Mouse (Mus musculus) telencephalon, adult 2 months (tissue): Measurements from ENCODE around the gene Adamts20.
"Not testable (repeated sequence)": the region's sequence is repeated elsewhere in the genome, so short reads cannot be mapped to it uniquely, and the experiment has no call there.

ENCODE experiments used
- DNase-seq: peaks from one replicate; pipeline ENCODE4 v3.0.0-alpha.2; 2011; ENCODE audit warnings: low read depth, low spot score

Gene Adamts20

DNA sequence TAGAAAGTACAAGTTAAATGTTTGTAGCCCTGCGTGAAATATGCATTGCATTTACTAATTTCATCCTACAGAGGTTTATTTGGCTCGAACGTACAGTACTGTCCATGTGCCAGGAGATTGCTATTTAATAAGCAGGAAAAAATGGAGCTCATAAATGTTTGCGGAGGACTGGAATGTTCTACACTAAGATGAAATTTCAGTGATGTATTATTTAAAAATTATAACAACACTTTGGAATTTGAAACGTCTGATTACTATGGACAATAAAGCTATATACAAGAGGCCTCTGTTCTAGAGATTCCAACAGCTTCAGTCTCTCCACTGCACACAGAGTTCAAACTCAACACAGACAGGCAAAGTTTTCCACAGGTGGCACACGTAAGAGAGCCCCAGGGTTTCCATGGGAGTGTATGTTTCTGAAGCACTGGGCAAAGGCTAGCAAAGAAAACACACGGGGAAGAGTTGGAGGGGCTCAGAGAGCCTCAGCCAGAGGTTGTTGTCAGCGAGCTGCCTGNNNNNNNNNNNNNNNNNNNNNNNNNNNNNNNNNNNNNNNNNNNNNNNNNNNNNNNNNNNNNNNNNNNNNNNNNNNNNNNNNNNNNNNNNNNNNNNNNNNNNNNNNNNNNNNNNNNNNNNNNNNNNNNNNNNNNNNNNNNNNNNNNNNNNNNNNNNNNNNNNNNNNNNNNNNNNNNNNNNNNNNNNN lies 20.6 kb downstream of the Adamts20 start:
- DNase-seq = no peak

DNA sequence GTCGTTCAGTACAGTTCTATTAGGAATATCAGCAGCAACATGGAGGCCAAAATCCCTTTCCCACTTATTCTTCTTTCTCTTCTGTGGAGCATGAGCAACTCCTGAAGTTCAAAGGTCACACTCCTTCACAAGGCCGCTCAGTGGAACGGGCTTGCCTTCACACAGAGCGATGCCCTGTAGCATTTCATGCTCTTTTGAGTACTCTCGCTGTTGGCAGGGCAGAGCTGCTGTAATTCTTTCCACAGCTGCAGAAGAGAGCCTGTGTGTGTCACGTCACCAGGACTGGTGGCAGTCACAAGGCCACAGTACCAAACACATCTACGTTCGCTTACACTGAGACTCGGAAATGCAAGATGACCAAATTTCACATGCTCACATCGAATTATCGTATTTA lies 21.2 kb downstream of the Adamts20 start:
- DNase-seq = no peak

DNA sequence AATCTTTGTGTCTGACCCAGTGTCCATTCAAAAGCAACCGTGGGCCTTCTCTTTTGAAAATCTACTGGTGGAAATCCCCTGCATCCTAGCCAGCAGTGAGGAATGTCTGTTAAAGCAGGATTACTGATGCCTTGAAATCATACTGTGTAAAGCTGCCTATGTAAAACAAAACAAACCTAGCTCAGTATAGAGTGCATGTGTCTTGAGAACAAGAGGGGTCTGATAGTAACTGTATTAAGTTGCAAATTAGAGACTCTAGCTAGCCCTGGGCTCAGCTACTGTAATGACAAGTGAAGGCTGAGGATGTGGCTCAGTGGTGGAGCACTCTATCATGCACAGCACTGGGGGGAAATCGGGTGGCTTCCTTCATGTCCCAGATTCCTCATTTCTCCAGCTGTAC lies 22.2 kb downstream of the Adamts20 start:
- DNase-seq = no peak

DNA sequence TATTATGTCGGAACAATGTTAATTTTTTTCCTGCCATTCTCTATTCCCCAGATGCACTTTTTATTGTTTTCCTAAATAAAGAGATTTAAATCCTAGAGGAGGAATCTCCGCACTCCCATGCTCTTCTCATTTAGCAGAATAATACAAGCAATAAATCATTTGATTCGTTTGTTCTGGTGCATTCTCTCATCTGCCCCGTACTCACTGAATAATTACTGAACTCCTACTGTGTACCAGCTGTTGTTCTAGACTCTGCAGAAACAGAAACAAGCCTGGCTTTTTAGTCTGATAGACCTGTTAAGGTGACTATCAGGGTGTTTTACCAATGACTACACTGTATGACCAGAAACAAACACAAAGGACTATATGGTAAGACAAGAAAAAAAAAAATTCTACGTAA lies 29.7 kb downstream of the Adamts20 start:
- DNase-seq = no peak

DNA sequence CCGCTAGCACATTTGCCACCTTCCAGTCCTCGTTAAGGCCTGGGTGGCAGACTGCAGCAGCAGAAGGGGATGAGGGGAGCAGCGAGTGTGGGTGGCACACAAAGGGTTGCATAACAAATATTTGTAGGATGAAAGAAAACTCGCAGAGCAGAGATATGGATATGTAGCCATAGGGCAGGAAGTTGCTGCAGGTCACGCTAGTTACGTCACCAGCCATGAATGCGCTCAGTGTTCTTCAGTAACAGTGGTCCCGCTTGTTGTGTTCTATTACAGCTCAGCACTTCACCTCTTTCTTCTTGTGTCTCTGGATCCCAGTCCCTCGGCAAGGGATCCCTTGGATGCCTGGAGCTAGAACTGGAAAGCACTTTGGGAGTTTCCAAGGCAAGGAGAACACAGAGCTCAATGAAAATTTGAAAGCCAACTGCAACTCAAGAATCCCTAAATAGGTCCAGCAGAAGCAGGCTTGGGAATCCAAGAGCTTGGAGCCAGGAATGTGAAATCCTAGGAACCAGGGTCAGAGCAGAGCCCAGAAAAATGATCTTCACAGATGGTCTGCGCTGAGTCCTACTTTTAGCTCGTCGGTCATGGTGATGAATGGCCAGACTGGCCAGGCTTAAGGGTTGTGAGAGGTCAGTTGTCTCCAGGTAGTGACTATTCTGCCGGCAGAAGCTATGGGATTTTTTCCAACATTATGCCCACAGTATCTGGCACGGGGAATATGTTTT lies 34.4 kb downstream of the Adamts20 start:
- no peak for DNase-seq

DNA sequence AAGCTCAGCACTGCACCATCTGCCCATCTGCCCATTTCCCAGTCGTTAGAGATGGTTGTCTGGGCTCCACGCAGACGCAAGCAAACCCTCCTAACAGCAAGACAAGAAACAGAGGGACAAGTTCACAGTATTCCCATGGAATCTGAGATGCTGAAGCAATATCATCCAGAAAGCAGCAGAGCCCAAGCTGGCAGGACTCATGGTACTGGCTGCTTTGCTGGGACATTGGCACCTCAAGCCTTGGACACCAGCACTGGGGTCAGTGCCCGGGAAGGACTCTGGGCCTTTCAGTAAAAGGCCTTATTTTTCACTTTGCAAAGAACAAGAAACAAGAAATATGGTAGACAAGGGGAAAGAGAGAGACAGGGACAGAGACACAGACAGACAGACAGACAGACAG lies 36.5 kb downstream of the Adamts20 start:
- no peak for DNase-seq

DNA sequence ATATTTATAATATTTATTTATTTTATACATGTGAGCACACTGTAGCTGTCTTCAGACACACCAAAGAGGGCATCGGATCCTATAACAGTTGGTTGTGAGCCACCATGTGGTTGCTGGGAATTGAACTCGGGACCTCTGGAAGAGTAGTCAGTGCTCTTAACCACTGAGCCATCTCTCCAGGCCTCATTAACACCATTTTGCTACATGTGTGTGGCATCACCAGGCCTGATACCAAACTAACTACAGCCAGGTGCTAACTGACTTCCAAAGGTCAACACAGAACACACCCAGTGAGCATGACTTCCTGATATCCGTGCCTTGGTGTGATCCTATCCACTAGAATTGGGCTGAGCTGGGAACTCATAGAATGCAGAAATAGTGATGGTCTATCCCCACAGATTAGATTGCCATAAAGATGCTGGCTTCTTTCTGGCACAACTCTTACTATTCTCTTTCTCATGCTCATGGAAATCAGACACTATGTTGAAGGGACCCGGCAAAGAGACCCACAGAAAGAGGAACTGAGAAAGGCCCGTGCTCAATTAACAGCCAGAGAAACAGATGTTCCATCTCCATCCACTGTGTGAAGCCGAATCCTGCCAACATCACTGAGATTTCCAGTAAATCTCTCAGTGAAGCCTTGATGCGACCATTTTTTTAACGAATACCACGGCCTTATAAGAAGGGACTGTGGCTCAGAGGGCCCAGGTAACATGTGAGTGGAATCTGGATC lies 37.6 kb downstream of the Adamts20 start:
- no peak for DNase-seq

DNA sequence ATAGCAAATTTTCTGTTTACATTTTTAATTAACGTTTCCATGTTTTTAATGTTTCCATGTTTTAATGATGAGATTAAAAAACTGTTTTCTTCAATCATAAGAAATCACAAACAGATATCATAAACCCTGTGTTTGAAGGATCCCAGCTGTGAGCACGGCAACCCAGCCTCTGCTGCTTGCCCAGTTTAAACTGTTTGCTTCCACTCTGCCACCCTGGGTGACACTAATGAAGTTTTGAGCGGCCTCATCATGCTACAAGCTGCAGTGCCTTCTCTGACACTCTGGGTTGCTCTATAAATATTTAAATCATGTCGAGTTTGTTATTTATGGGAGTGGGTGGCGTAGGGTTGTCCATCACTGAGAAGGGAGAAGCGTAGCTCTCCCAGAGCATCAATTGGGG lies 44.7 kb downstream of the Adamts20 start:
- DNase-seq = no peak

DNA sequence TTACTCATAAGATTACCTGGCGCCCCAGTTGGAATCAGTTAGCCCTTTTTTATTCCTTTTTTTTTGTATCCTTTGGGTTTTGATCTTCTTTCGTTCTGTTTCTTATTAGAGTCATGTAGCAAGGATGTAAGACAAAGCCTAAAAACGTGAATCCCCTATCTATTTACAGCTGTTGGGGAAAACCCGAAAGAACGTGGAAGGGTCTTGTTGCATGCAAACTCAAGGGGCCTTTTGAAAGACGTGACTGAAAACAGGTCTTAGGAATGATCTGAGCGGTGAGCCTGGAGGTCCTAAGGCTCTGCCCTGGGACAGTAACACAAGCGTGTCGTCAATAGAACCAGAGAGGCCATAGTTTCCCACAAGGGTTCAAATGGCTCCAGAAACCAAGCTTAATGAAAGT lies 46.1 kb downstream of the Adamts20 start:
- no peak for DNase-seq

DNA sequence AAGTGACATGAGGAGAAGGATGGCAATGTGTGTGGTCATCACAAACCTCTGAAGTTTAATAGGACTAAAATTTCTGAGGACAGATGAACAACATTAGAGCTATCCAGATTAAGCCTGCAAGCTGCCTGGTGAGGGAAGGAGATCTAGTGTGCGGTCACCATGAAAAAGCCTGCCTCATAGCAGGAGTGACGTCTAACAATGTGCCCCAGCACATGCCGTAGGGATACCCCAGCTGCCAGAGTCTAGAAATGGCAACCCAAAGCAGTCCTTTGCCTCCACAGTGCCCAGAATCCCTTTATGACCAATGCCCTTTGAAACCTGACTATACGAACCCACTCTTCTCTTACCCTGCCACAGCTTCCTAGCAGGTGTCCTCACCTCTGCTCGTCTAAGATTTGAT lies 46.8 kb downstream of the Adamts20 start:
- DNase-seq = no peak

DNA sequence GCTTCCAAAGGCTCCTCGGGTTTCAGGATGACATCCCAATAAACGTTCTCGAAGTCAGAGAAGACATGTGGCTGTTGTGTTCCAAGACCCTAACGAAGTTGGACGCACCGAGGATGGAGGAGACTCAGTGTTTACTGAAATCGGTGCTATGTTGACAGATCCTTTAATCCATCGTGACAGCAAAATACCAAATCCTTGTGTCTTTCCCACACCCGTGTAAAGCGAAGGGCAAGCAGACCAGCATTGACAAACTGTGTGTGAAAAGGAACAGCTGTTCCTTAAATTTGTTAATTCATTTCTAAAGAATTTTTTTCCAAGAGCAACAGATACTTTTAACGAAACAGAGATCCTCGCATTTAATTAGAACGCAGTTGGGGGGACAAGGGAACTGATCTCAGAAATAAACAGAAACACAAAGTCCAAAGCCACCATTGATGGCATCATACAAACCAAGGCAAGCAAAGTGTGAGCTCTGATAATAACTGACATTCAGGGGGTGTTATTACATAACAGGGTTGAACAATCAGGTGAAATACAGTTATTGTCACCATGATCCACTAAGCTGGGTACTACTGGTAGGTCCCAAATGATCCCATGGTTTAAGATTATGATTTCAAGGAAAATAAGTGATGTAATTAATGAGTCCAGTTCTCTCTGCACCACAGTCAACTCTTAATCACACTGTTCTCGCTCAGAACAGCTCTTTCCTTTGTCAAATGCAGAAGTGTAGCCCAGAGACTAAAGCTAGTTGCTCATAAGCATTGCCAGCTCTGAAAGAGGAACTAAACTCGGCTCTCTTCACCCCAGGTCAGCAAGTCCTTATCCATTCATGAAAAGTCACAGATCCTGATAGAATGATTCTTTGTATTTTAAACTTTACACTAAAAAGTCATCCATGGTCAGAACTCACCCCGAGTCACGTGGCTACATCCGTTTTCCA lies 47.7 kb downstream of the Adamts20 start:
- DNase-seq = no peak

DNA sequence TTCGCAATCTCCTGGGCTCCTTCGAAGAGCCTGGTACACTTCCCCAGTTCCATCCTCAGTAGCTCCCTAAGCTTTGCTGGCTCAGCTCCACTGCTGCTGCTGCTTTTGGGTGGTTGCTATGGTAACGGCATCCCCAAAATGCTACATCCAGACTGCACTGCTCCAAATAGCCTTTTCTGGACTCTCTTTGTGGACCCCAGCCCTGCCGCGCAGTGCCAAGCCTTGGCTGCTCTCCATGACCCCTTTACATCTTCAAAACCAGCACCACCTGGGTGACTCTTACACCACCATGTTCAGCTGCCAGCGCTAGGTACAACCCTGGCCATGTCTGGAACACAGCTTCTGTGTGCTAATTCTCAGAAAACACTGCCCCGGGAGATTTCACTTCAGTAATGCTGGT lies 55.4 kb downstream of the Adamts20 start:
- DNase-seq = peak; percentile 79

DNA sequence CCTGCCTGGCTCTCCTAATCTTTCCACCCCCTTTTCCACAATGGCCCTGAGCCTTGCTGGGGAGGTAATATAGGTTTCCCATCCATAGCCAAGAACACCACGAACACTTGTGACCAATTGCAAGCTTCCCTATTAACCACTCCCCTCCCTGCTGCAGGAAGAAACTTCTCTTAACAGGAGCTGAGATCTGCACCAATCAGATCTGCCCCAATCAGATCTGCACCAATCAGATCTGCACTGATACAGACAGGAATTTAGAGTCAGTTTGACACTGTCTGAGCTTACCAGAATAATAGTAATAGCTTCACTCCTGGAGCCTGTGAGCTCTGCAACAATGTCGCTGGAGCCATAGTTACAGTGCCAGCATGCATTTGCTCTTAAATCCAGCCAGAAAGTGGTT lies 58.9 kb downstream of the Adamts20 start:
- no peak for DNase-seq

DNA sequence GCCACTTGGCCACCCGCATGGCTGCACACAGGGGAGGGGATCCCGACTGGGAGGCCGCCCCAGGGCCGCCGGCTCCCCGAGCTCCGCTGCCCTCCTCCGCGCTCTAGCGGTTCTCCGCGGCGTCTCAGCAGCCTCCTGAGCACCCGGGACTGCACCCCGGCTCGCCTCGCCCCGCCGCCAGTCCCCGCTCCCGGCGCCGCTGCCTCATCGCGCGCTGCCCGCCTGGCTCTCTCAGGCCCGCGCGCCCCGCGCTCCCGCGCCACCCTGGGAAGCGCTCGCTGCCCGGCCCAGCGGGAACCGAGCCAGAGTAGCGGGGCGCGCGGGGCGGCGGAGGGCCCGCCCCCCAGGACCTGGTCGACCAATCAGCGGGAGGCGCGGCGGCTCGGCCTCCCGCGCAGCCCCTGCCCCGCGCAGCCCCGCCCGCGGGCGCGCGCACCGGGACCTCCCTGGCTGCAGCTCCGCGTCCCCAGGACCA lies 61.1 kb downstream of the Adamts20 start:
- DNase-seq = peak; percentile 48

DNA sequence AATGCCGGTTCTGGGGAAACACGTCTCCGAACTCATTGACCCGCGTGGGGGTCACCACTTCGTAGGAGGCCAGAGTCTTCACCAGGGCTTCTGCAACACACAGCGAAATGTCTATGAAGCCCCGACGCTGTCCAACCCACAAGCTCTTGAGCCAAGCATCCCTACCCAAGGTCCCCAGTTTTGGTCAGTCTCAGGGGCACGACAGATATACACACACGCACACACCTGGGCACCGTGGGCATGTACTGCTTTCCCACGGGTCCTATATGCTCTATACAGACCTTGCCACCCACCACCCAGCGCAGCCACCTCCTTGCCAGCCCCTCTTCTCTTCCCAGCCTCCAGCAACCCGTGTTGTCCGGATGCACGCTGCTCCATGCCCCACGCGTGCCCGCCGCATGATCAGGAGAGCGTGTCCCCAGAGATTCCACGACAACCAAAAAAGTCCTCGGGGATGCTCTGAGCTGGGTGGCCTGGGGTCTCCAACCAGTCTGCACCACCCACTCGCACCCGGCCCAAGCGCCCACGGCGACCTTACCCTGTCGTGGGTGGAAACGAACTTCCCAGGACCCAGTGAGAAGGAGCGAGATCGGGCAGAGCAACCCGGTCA lies 61.7 kb downstream of the Adamts20 start:
- no peak for DNase-seq

DNA sequence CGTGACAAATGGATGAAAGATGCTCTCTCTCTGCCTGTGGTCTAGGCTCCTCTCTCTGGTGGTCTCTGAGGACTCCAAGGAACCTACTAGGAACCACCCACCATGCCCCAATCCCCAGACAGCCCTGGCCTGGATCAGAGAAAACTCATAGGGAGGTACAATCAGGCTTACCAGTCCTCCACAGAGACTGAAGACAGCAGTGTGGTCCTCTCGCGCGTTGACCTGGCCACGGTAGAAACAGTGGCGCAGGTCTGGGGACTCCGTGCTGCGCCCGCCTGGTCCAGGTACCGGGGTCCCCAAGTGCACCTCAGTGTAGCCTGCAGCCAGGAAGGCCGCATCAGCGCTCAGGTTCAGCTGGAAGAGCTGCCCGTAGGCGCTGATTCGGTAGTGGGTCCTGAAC lies 62.2 kb downstream of the Adamts20 start:
- DNase-seq = no peak

DNA sequence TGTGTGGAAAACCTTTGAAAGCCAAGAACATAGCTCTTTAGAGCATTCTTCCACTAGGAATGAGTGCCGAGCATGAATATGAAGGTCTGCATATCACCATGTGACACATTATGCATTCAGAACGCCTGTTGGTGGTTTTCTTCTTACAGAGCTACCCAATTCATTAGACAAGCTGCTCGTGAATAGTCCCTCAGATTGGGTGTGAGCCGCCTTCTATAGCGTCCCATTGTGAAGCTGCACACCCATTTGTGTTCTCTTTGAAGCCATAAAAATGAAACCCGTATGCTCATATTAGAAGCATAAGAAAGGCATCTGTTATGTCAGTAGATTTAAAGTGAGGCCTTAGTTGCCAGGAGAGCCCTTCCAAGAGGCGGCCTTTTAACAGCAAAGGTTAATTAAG lies 72.5 kb downstream of the Adamts20 start:
- DNase-seq = no peak

DNA sequence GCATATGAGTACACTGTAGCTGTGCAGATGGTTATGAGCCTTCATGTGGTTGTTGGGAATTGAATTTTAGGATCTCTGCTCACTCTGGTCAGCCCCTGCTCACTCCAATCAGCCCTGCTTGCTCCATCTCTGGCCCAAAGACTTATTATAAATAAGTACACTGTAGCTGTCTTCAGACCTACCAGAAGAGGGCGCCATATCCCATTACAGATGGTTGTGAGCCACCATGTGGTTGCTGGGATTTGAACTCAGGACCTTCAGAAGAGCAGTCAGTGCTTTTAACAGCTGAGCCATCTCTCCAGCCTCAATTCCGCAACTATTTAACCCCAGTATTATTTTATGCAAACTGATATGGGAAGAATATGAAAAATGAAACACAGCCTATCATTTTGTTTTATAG lies 75.1 kb downstream of the Adamts20 start:
- DNase-seq = not testable (repeated sequence)

DNA sequence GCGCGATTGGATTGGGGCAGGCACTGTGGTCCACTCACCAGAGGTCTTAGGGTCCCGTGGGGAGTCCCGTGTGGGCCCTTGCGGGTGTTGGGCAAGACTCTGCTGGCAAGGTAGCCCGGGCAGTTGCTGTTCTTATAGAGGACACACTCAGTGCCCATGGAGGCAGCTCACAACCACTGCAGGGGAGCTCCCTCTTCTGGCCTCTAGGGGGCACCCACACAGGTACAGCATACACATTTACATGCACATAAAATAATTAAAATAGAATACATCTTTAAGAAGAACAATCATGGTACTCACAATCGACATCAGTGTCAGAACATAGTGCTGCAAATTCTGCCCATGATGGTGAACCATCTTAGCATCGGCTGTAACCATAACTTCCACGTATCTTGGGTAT lies 85.8 kb downstream of the Adamts20 start:
- no peak for DNase-seq

DNA sequence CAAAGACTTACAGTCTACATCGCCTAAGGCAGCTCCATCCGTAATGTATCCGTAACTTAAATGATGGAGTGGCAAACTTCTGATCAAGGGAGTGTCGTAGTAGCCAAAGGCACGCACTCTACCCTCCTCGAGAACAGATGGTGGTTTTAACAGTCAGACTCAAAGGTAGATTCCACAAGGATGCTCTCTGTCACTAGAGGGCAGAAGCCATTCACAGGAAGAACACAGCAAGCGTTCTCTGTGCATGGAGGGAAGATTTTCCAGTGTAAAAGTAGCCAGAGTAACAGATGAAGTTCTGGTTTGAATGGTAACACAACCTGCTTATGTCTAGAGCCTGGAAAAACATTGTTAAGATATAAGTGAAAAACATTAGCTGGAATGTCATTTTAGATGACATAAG lies 92.7 kb downstream of the Adamts20 start:
- peak; percentile 13 for DNase-seq

DNA sequence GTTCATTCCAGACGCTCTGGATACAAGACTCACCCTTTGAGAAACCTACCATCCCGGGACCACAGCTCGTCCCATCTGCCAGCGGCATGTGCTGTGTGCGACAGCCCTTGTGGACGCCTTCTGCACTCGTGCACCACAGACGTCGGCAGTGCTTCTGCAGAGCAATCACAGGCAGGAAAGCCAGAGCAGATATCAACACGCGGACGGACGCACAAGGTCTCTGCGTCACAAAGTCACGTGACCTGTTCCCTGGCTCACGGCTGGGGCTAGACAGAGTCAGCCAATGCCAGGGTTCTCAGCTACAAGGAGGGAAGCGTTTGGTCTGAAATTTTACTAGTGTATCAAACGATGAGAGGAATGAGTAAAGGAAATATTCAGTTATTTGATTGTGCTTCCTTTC lies 116.2 kb downstream of the Adamts20 start:
- DNase-seq = no peak
